Mouse (Mus musculus) myocyte (in vitro differentiated cells): ENCODE results near the gene Myo1d. TPM values are rescaled to one million over a fixed set of nuclear protein-coding genes. Genes with fewer than 3 reads are reported as not detected.

Experiments used
- H3K27me3 ChIP-seq: one replicate; pipeline ENCODE4 v1.6.1; 2011; ENCODE audit not compliant: control insufficient read depth, insufficient read depth, insufficient read length
- H3K36me3 ChIP-seq: one replicate; pipeline ENCODE4 v1.6.1; 2011; ENCODE audit not compliant: control insufficient read depth, insufficient read depth
- H3K4me2 ChIP-seq: one replicate; pipeline ENCODE4 v1.6.1; 2011; ENCODE audit warnings: low read depth, control low read depth
- H3K4me3 ChIP-seq: one replicate; pipeline ENCODE4 v1.5.1; 2011; ENCODE audit warnings: mild to moderate bottlenecking, control low read depth, moderate library complexity
- H3K79me2 ChIP-seq: one replicate; pipeline ENCODE4 v1.6.1; 2011; ENCODE audit not compliant: control insufficient read depth, insufficient read depth
- H3ac ChIP-seq: one replicate; pipeline ENCODE4 v1.6.1; 2011; ENCODE audit not compliant: control insufficient read depth, insufficient read length
- CEBPB ChIP-seq: IDR thresholded peaks from 2 replicates; pipeline ENCODE4 v1.6.1; 2011; ENCODE audit warnings: mild to moderate bottlenecking, moderate library complexity; ENCODE audit not compliant: poor library complexity, insufficient read depth, severe bottlenecking
- E2F4 ChIP-seq: IDR thresholded peaks from one replicate; pipeline ENCODE4 v1.6.1; 2011; ENCODE audit warnings: mild to moderate bottlenecking, control low read depth, moderate library complexity; ENCODE audit not compliant: insufficient read depth
- MAX ChIP-seq: IDR thresholded peaks from one replicate; pipeline ENCODE4 v1.6.1; 2011; ENCODE audit warnings: low read depth, mild to moderate bottlenecking, control low read depth
- MYOD1 ChIP-seq, 3 experiments: IDR thresholded peaks; one replicate each; pipeline ENCODE4 v1.6.1; 2011; ENCODE audit warnings: control low read depth in 2 of 3, low read depth in 2 of 3, mild to moderate bottlenecking in 2 of 3, moderate library complexity in 1 of 3; ENCODE audit not compliant: insufficient read length in 2 of 3, control insufficient read depth in 1 of 3
- MYOG ChIP-seq, 3 experiments: IDR thresholded peaks; one replicate each; pipeline ENCODE4 v1.6.1; 2011; ENCODE audit warnings: control low read depth in 2 of 3, low read depth in 2 of 3, mild to moderate bottlenecking in 2 of 3; ENCODE audit not compliant: insufficient read length in 2 of 3, control insufficient read depth in 1 of 3, insufficient read depth in 1 of 3
- POLR2A ChIP-seq: IDR thresholded peaks from one replicate; pipeline ENCODE4 v1.6.1; 2011; ENCODE audit warnings: low read depth, mild to moderate bottlenecking, control low read depth, moderate library complexity; ENCODE audit not compliant: insufficient read length
- POLR2AphosphoS2 ChIP-seq: IDR thresholded peaks from one replicate; pipeline ENCODE4 v1.6.1; 2011; ENCODE audit warnings: low read depth, control low read depth; ENCODE audit not compliant: insufficient read length
- REST ChIP-seq: IDR thresholded peaks from one replicate; pipeline ENCODE4 v1.6.1; 2011; ENCODE audit warnings: mild to moderate bottlenecking, control low read depth, moderate library complexity; ENCODE audit not compliant: insufficient read depth, insufficient read length
- SRF ChIP-seq: IDR thresholded peaks from one replicate; pipeline ENCODE4 v1.6.1; 2011; ENCODE audit warnings: low read depth; ENCODE audit not compliant: control insufficient read depth, insufficient read length
- TCF12 ChIP-seq: IDR thresholded peaks from one replicate; pipeline ENCODE4 v1.6.1; 2011; ENCODE audit warnings: mild to moderate bottlenecking, control low read depth; ENCODE audit not compliant: poor library complexity, insufficient read depth, severe bottlenecking
- TCF3 ChIP-seq: IDR thresholded peaks from one replicate; pipeline ENCODE4 v1.6.1; 2011; ENCODE audit warnings: low read depth, control low read depth; ENCODE audit not compliant: insufficient read length
- USF1 ChIP-seq: IDR thresholded peaks from one replicate; pipeline ENCODE4 v1.6.1; 2011; ENCODE audit warnings: low read depth, mild to moderate bottlenecking, control low read depth, moderate library complexity
- polyA plus RNA-seq: library from polyadenylated mRNA; unstranded; fragments of >200 nt; fragmentation: generic; extraction: Trizol; gene quantifications from one replicate; pipeline ENCODE4 v1.2.1, GENCODE M21; 2012; ENCODE audit warnings: missing spikeins

The Myo1d gene
- polyA plus RNA-seq, 1 experiment: 10.5 TPM

GRCm38 (mm10) chr11:80673013-80673412 lies 106.8 kb downstream of the Myo1d start:
- TF ChIP-seq REST (no peak), SRF (no peak), MYOG (IDR thresholded peaks at IDR 0.05; ENCODE audit: control insufficient read depth in 1 of 3, insufficient read depth in 1 of 3, insufficient read length in 2 of 3, low read depth in 2 of 3) (no peak), USF1 (no peak), MAX (no peak), POLR2A (no peak), TCF3 (no peak)
- Histone ChIP-seq H3ac (no peak overlapping the region), H3K27me3 (no peaks in the 10 kb centered on the region), H3K79me2 (no peaks in the 10 kb centered on the region), H3K4me2 (no peak overlapping the region), H3K36me3 (peaks cover 3% of the 10 kb centered on the region), H3K4me3 (no peak overlapping the region)

GRCm38 (mm10) chr11:80670391-80670790 lies 109.4 kb downstream of the Myo1d start:
- Histone ChIP-seq H3K27me3 (no peaks in the 10 kb centered on the region), H3K4me3 (no peak overlapping the region), H3K79me2 (no peaks in the 10 kb centered on the region), H3K36me3 (peaks cover 3% of the 10 kb centered on the region), H3ac (no peak overlapping the region), H3K4me2 (no peak overlapping the region)
- TF ChIP-seq SRF (no peak), E2F4 (no peak), CEBPB (no peak), REST (no peak), TCF12 (no peak), USF1 (no peak), MYOD1 (IDR thresholded peaks at IDR 0.05; ENCODE audit: control insufficient read depth in 1 of 3, insufficient read length in 2 of 3, low read depth in 2 of 3) (no peak), TCF3 (no peak), MAX (no peak), POLR2AphosphoS2 (no peak), POLR2A (no peak), MYOG (IDR thresholded peaks at IDR 0.05; ENCODE audit: control insufficient read depth in 1 of 3, insufficient read depth in 1 of 3, insufficient read length in 2 of 3, low read depth in 2 of 3) (no peak)

GRCm38 (mm10) chr11:80669934-80670333 lies 109.9 kb downstream of the Myo1d start:
- Histone ChIP-seq H3ac (no peak overlapping the region), H3K4me2 (no peak overlapping the region), H3K79me2 (no peaks in the 10 kb centered on the region), H3K4me3 (no peak overlapping the region), H3K27me3 (no peaks in the 10 kb centered on the region), H3K36me3 (peaks cover 3% of the 10 kb centered on the region)
- TF ChIP-seq MAX: no peak
- TF ChIP-seq USF1: no peak
- no peak for TF ChIP-seq TCF12
- TF ChIP-seq MYOD1 (IDR thresholded peaks at IDR 0.05; ENCODE audit: control insufficient read depth in 1 of 3, insufficient read length in 2 of 3, low read depth in 2 of 3): no peak
- TF ChIP-seq TCF3: no peak
- TF ChIP-seq E2F4: no peak
- TF ChIP-seq REST: no peak
- no peak for TF ChIP-seq POLR2A
- no peak for TF ChIP-seq SRF
- TF ChIP-seq POLR2AphosphoS2: no peak
- no peak for TF ChIP-seq MYOG (IDR thresholded peaks at IDR 0.05; ENCODE audit: control insufficient read depth in 1 of 3, insufficient read depth in 1 of 3, insufficient read length in 2 of 3, low read depth in 2 of 3)
- no peak for TF ChIP-seq CEBPB

GRCm38 (mm10) chr11:80666211-80666610 lies 113.6 kb downstream of the Myo1d start:
- Histone ChIP-seq H3K79me2 (no peaks in the 10 kb centered on the region), H3K4me2 (no peak overlapping the region), H3ac (no peak overlapping the region), H3K4me3 (no peak overlapping the region), H3K36me3 (no peaks in the 10 kb centered on the region), H3K27me3 (no peaks in the 10 kb centered on the region)
- TF ChIP-seq MYOG (IDR thresholded peaks at IDR 0.05; ENCODE audit: control insufficient read depth in 1 of 3, insufficient read depth in 1 of 3, insufficient read length in 2 of 3, low read depth in 2 of 3): no peak

GRCm38 (mm10) chr11:80664261-80664660 lies 115.6 kb downstream of the Myo1d start:
- Histone ChIP-seq H3K4me2 (no peak overlapping the region), H3K4me3 (no peak overlapping the region), H3K36me3 (no peaks in the 10 kb centered on the region), H3ac (no peak overlapping the region), H3K79me2 (no peaks in the 10 kb centered on the region), H3K27me3 (no peaks in the 10 kb centered on the region)
- no peak for TF ChIP-seq SRF
- no peak for TF ChIP-seq POLR2AphosphoS2
- no peak for TF ChIP-seq MAX
- TF ChIP-seq TCF3: no peak
- no peak for TF ChIP-seq TCF12

GRCm38 (mm10) chr11:80645111-80645510 lies 134.7 kb downstream of the Myo1d start:
- Histone ChIP-seq H3ac (no peak overlapping the region), H3K36me3 (no peaks in the 10 kb centered on the region), H3K4me2 (no peak overlapping the region), H3K27me3 (no peaks in the 10 kb centered on the region), H3K4me3 (no peak overlapping the region), H3K79me2 (no peaks in the 10 kb centered on the region)
- no peak for TF ChIP-seq TCF3
- no peak for TF ChIP-seq POLR2AphosphoS2
- no peak for TF ChIP-seq MAX
- no peak for TF ChIP-seq MYOD1 (IDR thresholded peaks at IDR 0.05; ENCODE audit: control insufficient read depth in 1 of 3, insufficient read length in 2 of 3, low read depth in 2 of 3)
- no peak for TF ChIP-seq REST
- no peak for TF ChIP-seq USF1
- TF ChIP-seq CEBPB: no peak
- TF ChIP-seq SRF: no peak
- TF ChIP-seq E2F4: no peak
- no peak for TF ChIP-seq POLR2A
- TF ChIP-seq MYOG (IDR thresholded peaks at IDR 0.05; ENCODE audit: control insufficient read depth in 1 of 3, insufficient read depth in 1 of 3, insufficient read length in 2 of 3, low read depth in 2 of 3): no peak
